Mouse (Mus musculus): ENCODE results near the gene Ksr2. TPM values are rescaled to one million over a fixed set of nuclear protein-coding genes. Genes with fewer than 3 reads are reported as not detected.

Ksr2 gene
- polyA plus RNA-seq, 1 experiment, result not detected

GRCm38 (mm10) chr5:117669265-117669664, 255.5 kb downstream of the Ksr2 start:
- TF ChIP-seq GATA1 (IDR thresholded peaks at IDR 0.05; ENCODE audit: low read length) (no peak), TAL1 (IDR thresholded peaks at IDR 0.05; ENCODE audit: low read length) (no peak)
- Histone ChIP-seq H3K4me3 (replicated peaks) (no peak overlapping the region), H3K36me3 (ENCODE audit: control insufficient read depth) (no peaks in the 10 kb centered on the region), H3K27me3 (ENCODE audit: control insufficient read depth) (no peaks in the 10 kb centered on the region), H3K4me1 (ENCODE audit: control insufficient read depth) (no peaks in the 10 kb centered on the region), H3K9me3 (ENCODE audit: control insufficient read depth, low read length) (peaks cover 24% of the 10 kb centered on the region)

GRCm38 (mm10) chr5:117669843-117670242, 256.0 kb downstream of the Ksr2 start:
- TF ChIP-seq GATA1 (IDR thresholded peaks at IDR 0.05; ENCODE audit: low read length), result no peak
- TF ChIP-seq TAL1 (IDR thresholded peaks at IDR 0.05; ENCODE audit: low read length), result no peak
- no peaks in the 10 kb centered on the region for H3K4me1 ChIP-seq (ENCODE audit: control insufficient read depth)
- H3K27me3 ChIP-seq (ENCODE audit: control insufficient read depth), result no peaks in the 10 kb centered on the region
- H3K9me3 ChIP-seq (ENCODE audit: control insufficient read depth, low read length), result peaks cover 24% of the 10 kb centered on the region
- H3K36me3 ChIP-seq (ENCODE audit: control insufficient read depth), result no peaks in the 10 kb centered on the region
- no peak overlapping the region for H3K4me3 ChIP-seq (replicated peaks)

GRCm38 (mm10) chr5:117671362-117671761, 257.6 kb downstream of the Ksr2 start:
- H3K27me3 ChIP-seq (ENCODE audit: control insufficient read depth), result no peaks in the 10 kb centered on the region
- H3K4me3 ChIP-seq (replicated peaks), result no peak overlapping the region
- peaks cover 32% of the 10 kb centered on the region for H3K9me3 ChIP-seq (ENCODE audit: control insufficient read depth, low read length)
- no peaks in the 10 kb centered on the region for H3K4me1 ChIP-seq (ENCODE audit: control insufficient read depth)
- TF ChIP-seq TAL1 (IDR thresholded peaks at IDR 0.05; ENCODE audit: low read length) (no peak), GATA1 (IDR thresholded peaks at IDR 0.05; ENCODE audit: low read length) (no peak)
- H3K36me3 ChIP-seq (ENCODE audit: control insufficient read depth), result no peaks in the 10 kb centered on the region

GRCm38 (mm10) chr5:117675840-117676239, 262.0 kb downstream of the Ksr2 start:
- Histone ChIP-seq H3K4me3 (replicated peaks) (no peak overlapping the region), H3K4me1 (ENCODE audit: control insufficient read depth) (no peaks in the 10 kb centered on the region), H3K36me3 (ENCODE audit: control insufficient read depth) (no peaks in the 10 kb centered on the region), H3K9me3 (ENCODE audit: control insufficient read depth, low read length) (peaks cover 32% of the 10 kb centered on the region), H3K27me3 (ENCODE audit: control insufficient read depth) (no peaks in the 10 kb centered on the region)
- no peak for TF ChIP-seq TAL1 (IDR thresholded peaks at IDR 0.05; ENCODE audit: low read length)
- no peak for TF ChIP-seq GATA1 (IDR thresholded peaks at IDR 0.05; ENCODE audit: low read length)

GRCm38 (mm10) chr5:117677231-117677630, 263.4 kb downstream of the Ksr2 start:
- Histone ChIP-seq H3K4me1 (ENCODE audit: control insufficient read depth) (no peaks in the 10 kb centered on the region), H3K9me3 (ENCODE audit: control insufficient read depth, low read length) (peaks cover 35% of the 10 kb centered on the region), H3K4me3 (replicated peaks) (no peak overlapping the region)

GRCm38 (mm10) chr5:117678371-117678770, 264.6 kb downstream of the Ksr2 start:
- no peak for TF ChIP-seq GATA1 (IDR thresholded peaks at IDR 0.05; ENCODE audit: low read length)
- TF ChIP-seq TAL1 (IDR thresholded peaks at IDR 0.05; ENCODE audit: low read length), result no peak
- H3K9me3 ChIP-seq (ENCODE audit: control insufficient read depth, low read length), result peaks cover 35% of the 10 kb centered on the region
- no peaks in the 10 kb centered on the region for H3K4me1 ChIP-seq (ENCODE audit: control insufficient read depth)
- H3K27me3 ChIP-seq (ENCODE audit: control insufficient read depth), result no peaks in the 10 kb centered on the region
- H3K36me3 ChIP-seq (ENCODE audit: control insufficient read depth), result no peaks in the 10 kb centered on the region
- no peak overlapping the region for H3K4me3 ChIP-seq (replicated peaks)

More at GRCm38 (mm10) chr5:117677231-117677630, 263.4 kb downstream of the Ksr2 start:
- Histone ChIP-seq H3K36me3 (ENCODE audit: control insufficient read depth) (no peaks in the 10 kb centered on the region), H3K27me3 (ENCODE audit: control insufficient read depth) (no peaks in the 10 kb centered on the region)
- TF ChIP-seq GATA1 (IDR thresholded peaks at IDR 0.05; ENCODE audit: low read length), result no peak
- no peak for TF ChIP-seq TAL1 (IDR thresholded peaks at IDR 0.05; ENCODE audit: low read length)

- Histone ChIP-seq H3K36me3 (ENCODE audit: control insufficient read depth) (no peaks in the 10 kb centered on the region), H3K27me3 (ENCODE audit: control insufficient read depth) (no peaks in the 10 kb centered on the region), H3K4me3 (replicated peaks) (no peak overlapping the region), H3K4me1 (ENCODE audit: control insufficient read depth) (no peaks in the 10 kb centered on the region), H3K9me3 (ENCODE audit: control insufficient read depth, low read length) (peaks cover 18% of the 10 kb centered on the region)
- no peak for TF ChIP-seq GATA1 (IDR thresholded peaks at IDR 0.05; ENCODE audit: low read length)
- no peak for TF ChIP-seq TAL1 (IDR thresholded peaks at IDR 0.05; ENCODE audit: low read length)
Measured at GRCm38 (mm10) chr5:117682226-117682625, 268.4 kb downstream of the Ksr2 start.

GRCm38 (mm10) chr5:117684491-117684890, 270.7 kb downstream of the Ksr2 start:
- no peaks in the 10 kb centered on the region for H3K27me3 ChIP-seq (ENCODE audit: control insufficient read depth)
- TF ChIP-seq TAL1 (IDR thresholded peaks at IDR 0.05; ENCODE audit: low read length), result no peak
- TF ChIP-seq GATA1 (IDR thresholded peaks at IDR 0.05; ENCODE audit: low read length), result no peak
- H3K36me3 ChIP-seq (ENCODE audit: control insufficient read depth), result no peaks in the 10 kb centered on the region
- peaks cover 9% of the 10 kb centered on the region for H3K9me3 ChIP-seq (ENCODE audit: control insufficient read depth, low read length)
- H3K4me3 ChIP-seq (replicated peaks), result no peak overlapping the region
- no peaks in the 10 kb centered on the region for H3K4me1 ChIP-seq (ENCODE audit: control insufficient read depth)

- no peaks in the 10 kb centered on the region for H3K36me3 ChIP-seq (ENCODE audit: control insufficient read depth)
- no peak overlapping the region for H3K4me3 ChIP-seq (replicated peaks)
- no peaks in the 10 kb centered on the region for H3K27me3 ChIP-seq (ENCODE audit: control insufficient read depth)
- TF ChIP-seq GATA1 (IDR thresholded peaks at IDR 0.05; ENCODE audit: low read length) (no peak), TAL1 (IDR thresholded peaks at IDR 0.05; ENCODE audit: low read length) (no peak)
- no peaks in the 10 kb centered on the region for H3K4me1 ChIP-seq (ENCODE audit: control insufficient read depth)
- peaks cover 10% of the 10 kb centered on the region for H3K9me3 ChIP-seq (ENCODE audit: control insufficient read depth, low read length)
Measured at GRCm38 (mm10) chr5:117687770-117688352, 274.1 kb downstream of the Ksr2 start.

- Histone ChIP-seq H3K36me3 (ENCODE audit: control insufficient read depth) (no peaks in the 10 kb centered on the region), H3K9me3 (ENCODE audit: control insufficient read depth, low read length) (peaks cover 16% of the 10 kb centered on the region), H3K27me3 (ENCODE audit: control insufficient read depth) (no peaks in the 10 kb centered on the region), H3K4me3 (replicated peaks) (no peak overlapping the region), H3K4me1 (ENCODE audit: control insufficient read depth) (no peaks in the 10 kb centered on the region)
- TF ChIP-seq TAL1 (IDR thresholded peaks at IDR 0.05; ENCODE audit: low read length) (no peak), GATA1 (IDR thresholded peaks at IDR 0.05; ENCODE audit: low read length) (no peak)
Measured at GRCm38 (mm10) chr5:117688738-117689137, 274.9 kb downstream of the Ksr2 start.

All from erythroblast, embryonic 14.5 days (primary cell).